Mouse (Mus musculus) brain, embryonic 14.5 days (tissue): Measurements from ENCODE around the gene Palld.

Experiments used
- CTCF ChIP-seq: fragments of 200-500 bp; IDR thresholded peaks from 2 replicates; pipeline ENCODE4 v1.5.1; 2012; ENCODE audit warnings: inconsistent platforms, mild to moderate bottlenecking, moderate library complexity, borderline replicate concordance; ENCODE audit not compliant: insufficient read depth, insufficient read length; ENCODE audit errors: extremely low read depth
- POLR2A ChIP-seq: fragments of 200-500 bp; IDR thresholded peaks from 2 replicates; pipeline ENCODE4 v1.6.1; 2012; ENCODE audit warnings: mild to moderate bottlenecking, inconsistent platforms, borderline replicate concordance; ENCODE audit not compliant: poor library complexity, insufficient read depth, insufficient read length, severe bottlenecking; ENCODE audit errors: extremely low read depth

DNA sequence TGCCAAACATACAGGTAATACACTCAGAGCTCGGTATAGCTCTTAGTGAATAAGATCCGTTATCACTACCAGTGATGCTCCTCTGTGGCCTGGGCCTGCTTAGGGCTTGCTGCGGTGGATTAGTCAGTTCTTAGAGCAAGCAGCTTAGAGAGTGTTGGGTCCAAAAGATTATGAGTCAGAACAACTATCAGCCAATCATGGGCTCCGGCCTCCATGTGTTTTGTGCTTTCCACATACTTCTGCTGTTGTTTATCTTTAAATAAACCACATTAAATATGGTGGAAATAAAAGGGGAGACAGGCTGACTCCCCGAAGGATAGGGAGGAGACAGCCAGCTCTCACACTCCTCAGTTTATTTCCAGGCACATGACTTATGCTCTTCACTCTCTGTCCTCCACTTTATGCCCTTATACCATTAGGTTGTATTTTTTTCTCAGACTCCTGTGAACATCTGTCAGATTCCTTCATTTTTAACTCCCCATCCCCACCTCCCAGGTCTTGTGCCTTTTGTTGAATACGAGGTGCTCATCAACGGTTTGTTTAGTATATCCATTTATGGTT, 119.5 kb downstream of the Palld start:
- no peak for TF ChIP-seq CTCF
- TF ChIP-seq POLR2A: no peak
